Mouse (Mus musculus): ENCODE measurements around the gene Unc5a. TPM values are rescaled to one million over a fixed set of nuclear protein-coding genes. Genes with fewer than 3 reads are reported as not detected.

The Unc5a gene
- total RNA-seq, 2 experiments from 2014 or later, result 146 to 148 TPM

DNA sequence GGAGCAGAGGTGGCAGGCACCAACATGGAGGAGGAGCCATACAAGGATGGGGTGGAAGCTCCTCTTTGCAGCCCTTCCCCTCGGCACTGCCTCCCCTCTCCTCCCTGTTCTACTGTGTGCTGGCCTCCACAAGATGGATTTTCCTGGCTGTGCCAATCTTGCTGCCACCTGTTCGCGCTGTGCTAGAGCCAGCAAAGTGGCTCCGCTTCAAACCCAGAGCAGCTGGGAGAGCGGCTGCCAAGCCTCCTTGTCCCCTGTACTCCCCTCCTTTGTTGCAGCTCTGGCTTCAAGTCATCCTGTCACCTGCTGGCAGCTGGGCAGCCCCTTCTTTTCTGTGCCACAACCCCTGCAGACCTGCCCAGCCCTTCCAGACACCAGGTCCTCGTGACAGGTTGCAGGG is 13.0 kb upstream of the Unc5a start:
- DNase-seq (ENCODE audit: low spot score in 2 of 2), result peak; percentile 77 to 85
- H3K4me3 ChIP-seq, result no peak overlapping the region
- no peak for TF ChIP-seq CTCF (conservative IDR thresholded peaks at IDR 0.05)
- H3K27ac ChIP-seq, result peak overlapping the region; percentile 85

DNA sequence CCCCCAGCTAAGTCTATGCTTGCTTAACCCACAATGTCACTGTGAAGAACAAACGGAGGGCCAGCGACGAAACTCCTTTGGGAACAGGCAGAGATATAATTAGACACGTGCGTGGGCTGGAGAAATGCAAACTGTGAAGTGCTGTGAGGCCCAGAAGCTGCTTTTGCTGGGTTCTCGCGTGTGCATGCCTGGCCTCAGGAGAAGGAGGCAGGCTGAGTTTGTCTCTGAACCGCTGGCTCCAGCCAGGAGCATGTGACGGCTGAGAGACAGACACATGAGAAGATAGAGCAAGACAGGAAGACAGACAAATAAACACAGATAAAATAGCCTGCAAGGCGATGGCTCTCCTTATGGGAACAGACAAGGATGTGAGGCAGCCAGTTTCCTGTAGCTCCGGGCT is 11.3 kb upstream of the Unc5a start:
- peak in 1 of 2 experiments; percentile 50 for DNase-seq (ENCODE audit: low spot score in 2 of 2)
- peak overlapping the region; percentile 85 for H3K27ac ChIP-seq

DNA sequence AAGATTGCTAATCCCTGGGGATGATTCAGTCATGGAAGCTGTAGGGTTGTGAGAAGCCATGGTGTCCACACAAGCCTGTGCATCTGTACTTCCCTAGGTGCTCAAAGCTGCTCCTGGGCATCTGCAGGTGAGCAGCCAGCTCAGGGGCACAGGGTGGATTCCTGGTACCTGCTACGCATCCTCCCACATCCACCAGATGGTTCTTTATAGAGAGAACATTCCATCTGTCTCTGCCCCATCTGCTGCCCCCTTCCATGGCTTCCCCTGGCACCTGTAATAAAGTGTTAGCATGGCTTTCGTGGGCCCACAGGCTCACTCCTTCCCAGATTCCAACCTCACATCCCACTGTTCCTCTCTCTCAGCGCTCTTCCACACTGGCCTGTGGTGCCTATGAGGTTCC is 10.7 kb upstream of the Unc5a start:
- no peak for TF ChIP-seq CTCF (conservative IDR thresholded peaks at IDR 0.05)
- no peak overlapping the region for H3K4me3 ChIP-seq
- peak overlapping the region; percentile 85 for H3K27ac ChIP-seq
- no peak for DNase-seq (ENCODE audit: low spot score in 2 of 2)

More for the DNA sequence above, 11.3 kb upstream of the Unc5a start:
- TF ChIP-seq CTCF (conservative IDR thresholded peaks at IDR 0.05), result no peak
- no peak overlapping the region for H3K4me3 ChIP-seq

DNA sequence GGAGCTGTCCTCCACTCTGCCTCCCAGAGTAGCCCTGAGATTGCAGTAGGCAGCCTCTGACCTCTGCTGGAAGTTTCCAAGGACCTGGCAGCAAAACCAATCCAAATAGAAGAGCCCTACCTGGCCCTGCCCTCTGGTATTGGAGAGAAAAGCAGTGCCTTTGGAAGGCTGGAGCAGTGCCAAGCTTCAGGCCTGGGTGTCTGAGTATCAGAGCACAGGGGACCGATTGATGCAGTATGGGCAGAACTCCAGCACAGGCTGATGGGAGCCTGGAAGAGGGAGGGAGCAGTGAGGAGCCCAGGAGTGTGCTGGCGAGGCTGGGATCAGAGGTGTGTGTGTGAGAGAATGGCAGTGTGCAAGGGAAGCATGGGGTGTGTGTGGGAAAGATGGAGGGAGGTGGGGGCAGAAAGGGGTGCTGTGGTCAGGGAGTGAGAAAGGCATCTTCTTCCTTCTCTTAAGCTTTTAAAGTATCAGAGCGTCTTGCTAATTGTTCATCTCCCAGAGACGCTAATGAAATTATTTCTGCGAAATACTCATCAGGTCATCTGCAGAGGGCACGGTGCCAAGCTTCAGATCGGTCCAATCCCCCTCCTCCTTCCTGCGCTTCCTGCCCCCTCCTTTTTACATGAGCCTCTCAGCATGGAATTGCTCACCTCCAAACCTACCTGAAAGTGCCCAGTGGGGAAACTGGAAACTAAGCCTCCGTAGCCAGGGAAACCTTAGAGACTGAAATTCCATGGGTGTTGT is 4.6 kb upstream of the Unc5a start:
- Histone ChIP-seq H3K27ac (peak overlapping the region; percentile 28; the same call in 1 of the 2 replicates), H3K4me3 (no peak overlapping the region)
- no peak for DNase-seq (ENCODE audit: low spot score in 2 of 2)
- TF ChIP-seq CTCF (conservative IDR thresholded peaks at IDR 0.05), result no peak

DNA sequence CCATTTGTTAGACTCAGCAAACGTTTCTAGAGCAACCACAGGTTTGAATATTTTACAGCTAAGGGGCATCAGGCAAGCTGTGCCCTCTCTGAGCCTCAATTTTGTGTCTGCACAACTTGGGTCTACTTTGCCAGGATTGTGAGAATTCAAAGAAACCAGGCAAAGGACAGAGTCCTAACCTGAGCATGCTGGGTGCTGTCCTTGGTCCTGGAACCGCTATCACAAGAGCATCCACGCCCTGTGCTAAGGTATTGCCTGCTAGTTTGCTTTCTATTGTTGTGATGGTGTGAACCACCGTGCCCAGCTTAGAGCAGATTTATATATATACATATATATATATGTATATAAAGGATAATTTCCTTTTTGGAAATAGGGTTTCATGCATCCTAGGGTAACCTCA is 3.9 kb upstream of the Unc5a start:
- Histone ChIP-seq H3K4me3 (no peak overlapping the region), H3K27ac (peak overlapping the region; percentile 98)
- no peak for DNase-seq (ENCODE audit: low spot score in 2 of 2)
- no peak for TF ChIP-seq CTCF (conservative IDR thresholded peaks at IDR 0.05)

DNA sequence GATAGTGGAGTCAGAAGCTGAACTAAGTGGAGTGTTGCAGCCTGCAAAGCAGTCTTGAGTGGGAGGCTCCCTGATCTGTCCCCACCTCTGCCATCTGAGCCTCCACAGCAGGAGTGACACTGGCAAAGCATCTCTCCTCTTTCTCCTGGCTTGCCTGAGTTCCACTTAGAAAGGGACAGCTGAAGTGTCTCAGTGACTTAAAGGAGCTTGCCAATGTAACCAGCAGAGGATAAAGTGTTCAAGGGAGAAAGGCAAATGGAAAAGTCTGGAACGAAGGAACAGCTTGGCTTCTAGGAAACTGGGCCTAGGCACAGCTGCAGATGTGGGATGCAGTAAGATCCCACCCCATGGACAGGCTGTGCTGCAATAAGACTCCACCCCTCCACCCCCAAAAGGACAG is 2.8 kb upstream of the Unc5a start:
- TF ChIP-seq CTCF (conservative IDR thresholded peaks at IDR 0.05), result no peak
- DNase-seq (ENCODE audit: low spot score in 2 of 2), result no peak
- Histone ChIP-seq H3K4me3 (no peak overlapping the region), H3K27ac (peak overlapping the region; percentile 98)

DNA sequence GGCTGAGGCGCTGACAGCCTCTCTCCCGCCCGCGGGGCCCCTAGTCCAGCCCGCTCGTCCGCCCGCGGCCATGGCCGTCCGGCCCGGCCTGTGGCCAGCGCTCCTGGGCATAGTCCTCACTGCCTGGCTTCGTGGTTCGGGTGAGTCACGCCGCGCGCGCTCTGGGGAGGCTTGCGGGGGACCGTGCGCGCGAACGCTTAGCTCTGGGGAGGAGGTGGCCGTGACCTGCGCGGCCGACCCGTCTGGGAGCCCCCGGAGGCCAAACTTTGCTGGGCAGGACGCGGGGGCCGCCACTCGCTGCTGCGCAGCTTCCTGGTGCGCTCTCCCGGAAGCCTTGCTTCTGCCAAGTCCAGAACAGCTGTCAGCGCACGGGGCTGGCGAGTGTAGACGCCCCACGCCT is 381 bp downstream of the Unc5a start:
- no peak for TF ChIP-seq CTCF (conservative IDR thresholded peaks at IDR 0.05)
- Histone ChIP-seq H3K27ac (peak overlapping the region; percentile 98), H3K4me3 (peak overlapping the region; percentile 85)
- peak in 1 of 2 experiments; percentile 60 for DNase-seq (ENCODE audit: low spot score in 2 of 2)

DNA sequence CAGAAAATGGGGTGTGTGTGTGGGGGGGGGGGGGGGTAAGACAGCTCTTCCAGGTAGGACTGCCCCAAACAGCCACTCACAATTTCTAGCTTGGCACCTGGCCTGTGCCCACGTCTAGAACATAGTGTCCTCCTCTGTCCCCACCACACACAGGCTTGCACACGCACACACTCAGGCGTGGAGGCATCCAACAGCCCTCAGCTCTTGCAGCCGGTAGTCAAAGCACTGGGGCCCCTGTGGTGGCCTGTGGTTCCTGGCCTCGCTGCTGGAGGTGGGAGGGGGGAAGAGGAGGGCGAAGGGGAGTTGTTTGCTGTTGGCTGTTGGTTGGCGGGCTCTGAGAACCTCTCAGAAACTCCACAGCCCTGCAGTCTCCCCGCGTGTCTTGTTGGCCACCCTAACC is 920 bp downstream of the Unc5a start:
- no peak for DNase-seq (ENCODE audit: low spot score in 2 of 2)
- Histone ChIP-seq H3K4me3 (peak overlapping the region; percentile 85), H3K27ac (peak overlapping the region; percentile 88)
- no peak for TF ChIP-seq CTCF (conservative IDR thresholded peaks at IDR 0.05)

DNA sequence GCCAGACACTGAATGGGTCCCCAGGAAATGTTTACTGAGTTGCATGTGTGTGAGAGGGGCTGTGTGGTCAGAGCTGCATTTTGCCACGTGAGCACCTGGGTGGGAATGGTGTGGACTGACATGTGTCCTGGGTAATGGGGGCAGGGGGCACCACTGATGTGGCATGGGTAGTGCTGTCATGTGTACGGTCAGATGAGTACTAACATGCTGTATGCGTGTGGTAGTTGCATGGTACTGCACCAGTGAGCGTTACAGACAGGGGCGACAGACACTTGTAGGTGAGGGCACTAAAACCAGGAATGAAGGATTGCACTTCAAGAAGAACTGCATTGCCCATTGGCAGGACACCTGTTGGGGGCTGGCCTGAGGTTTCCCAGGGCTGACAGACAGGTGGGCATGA is 2.0 kb downstream of the Unc5a start:
- Histone ChIP-seq H3K4me3 (peak overlapping the region; percentile 85), H3K27ac (peak overlapping the region; percentile 88)
- no peak for DNase-seq (ENCODE audit: low spot score in 2 of 2)
- peak; percentile 60 for TF ChIP-seq CTCF (conservative IDR thresholded peaks at IDR 0.05)

DNA sequence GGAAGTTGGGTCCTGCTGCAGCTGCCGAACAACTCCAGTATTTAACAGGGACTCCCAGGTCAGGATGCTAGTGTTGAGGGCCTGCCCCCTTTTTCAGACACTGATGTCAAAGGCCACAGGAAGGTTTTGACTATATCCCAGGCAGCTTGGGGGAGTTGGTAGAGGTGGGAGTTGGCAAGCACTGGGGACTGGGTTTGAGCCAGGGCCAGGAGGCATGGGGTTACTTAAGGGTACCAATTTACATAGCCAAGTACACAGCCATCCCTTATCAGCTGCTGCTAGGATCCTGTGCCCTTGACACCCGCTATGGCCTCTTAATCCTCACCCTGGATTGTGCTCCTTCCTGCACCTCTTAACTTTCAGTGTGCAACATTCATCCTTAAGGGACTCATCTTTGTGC is 5.5 kb downstream of the Unc5a start:
- no peak for DNase-seq (ENCODE audit: low spot score in 2 of 2)
- Histone ChIP-seq H3K4me3 (peak overlapping the region; percentile 57), H3K27ac (peak overlapping the region; percentile 77)
- no peak for TF ChIP-seq CTCF (conservative IDR thresholded peaks at IDR 0.05)

DNA sequence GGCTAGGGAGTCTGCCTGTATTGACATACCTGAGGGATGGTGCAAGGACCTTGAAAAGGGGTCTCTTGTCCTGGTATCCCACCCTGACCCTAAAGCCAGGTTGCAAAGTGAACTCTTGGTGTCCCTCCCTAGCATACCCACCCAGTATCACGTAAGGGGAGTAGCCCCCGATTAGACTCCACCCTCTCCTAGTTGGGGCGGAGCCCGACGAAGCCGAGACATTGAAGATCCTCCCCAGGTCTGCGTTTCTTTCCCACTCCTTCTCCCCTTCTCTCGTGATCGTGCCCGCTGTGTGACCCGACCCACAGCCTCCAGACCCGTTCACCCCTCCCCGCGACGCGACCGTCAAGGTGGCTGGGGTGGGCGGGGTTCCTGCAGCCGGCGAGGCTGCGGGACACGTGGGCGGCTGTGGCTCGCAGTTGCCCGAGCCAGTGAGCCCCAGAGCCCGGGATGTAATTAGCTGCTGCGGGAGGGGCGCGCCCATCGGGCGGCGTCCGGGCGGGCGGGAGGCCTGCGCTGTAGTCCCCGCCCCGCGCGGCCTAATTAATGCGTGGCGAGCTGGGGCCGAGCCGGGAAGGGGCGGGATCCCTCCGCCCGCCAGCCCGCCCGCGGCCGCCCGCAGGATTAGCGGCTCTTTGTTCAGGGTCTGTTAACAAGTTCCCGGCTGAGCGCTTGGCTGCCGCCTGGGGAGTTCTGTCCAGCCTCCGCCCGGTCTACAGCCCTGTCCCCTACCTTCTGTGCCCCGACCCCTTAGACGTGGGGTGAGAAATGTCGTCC is 6.7 kb downstream of the Unc5a start:
- TF ChIP-seq CTCF (conservative IDR thresholded peaks at IDR 0.05), result no peak
- Histone ChIP-seq H3K4me3 (peak overlapping the region; percentile 57), H3K27ac (peak overlapping the region; percentile 77)
- no peak for DNase-seq (ENCODE audit: low spot score in 2 of 2)

DNA sequence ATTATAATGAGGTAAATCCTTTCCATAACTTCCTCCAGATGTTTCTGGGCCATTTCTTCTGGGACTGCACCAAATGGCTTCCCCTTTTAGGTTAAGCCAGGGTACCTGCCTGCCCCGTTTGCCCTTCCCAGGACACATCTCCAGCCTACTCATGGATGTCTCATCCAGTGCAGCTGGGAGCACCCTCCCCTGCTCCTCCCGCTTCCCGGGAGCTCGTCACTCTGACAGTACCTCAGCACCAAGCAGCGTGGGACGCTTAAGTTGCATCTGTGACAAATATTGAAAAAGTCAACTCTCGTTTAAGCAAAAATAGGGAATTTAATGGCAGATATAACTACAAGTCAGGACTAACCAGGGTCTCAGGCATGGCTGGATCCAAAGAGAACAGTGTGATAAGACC is 8.1 kb downstream of the Unc5a start:
- no peak for TF ChIP-seq CTCF (conservative IDR thresholded peaks at IDR 0.05)
- no peak for DNase-seq (ENCODE audit: low spot score in 2 of 2)

DNA sequence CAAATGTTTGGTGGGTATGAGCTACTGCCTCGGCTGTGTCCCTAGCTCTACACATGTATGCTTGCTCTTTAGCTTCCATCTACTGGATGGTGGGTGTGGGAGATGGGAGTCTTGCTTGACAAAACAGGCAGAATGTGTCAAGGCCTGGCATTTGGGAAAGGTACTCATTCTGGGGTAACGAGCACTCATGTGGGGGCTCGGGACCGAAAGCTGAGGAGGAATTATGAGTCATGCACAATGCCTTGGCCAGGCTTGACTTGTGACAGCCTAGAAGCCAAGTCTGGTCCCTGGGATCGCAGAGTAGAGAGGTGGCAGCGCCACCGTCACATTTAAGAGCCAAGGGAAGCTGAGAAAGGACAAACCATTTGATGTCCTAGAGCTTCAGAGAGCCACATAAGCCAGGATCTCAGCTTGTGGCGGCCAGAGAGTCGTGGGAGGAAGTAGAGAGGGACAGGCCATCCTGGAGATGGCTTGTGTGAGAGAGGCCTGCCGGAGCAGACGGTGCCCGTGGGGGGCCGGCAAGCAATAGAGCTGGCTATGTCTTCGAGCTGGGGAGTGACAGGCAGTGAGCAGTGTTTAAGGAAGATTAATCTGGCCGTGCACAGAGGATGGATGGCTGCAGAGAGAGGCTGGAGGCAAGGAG is 10.0 kb downstream of the Unc5a start:
- Histone ChIP-seq H3K4me3 (peak overlapping the region; percentile 37), H3K27ac (peak overlapping the region; percentile 87)
- no peak for TF ChIP-seq CTCF (conservative IDR thresholded peaks at IDR 0.05)
- DNase-seq (ENCODE audit: low spot score in 2 of 2), result no peak

More for the DNA sequence above, 8.1 kb downstream of the Unc5a start:
- Histone ChIP-seq H3K27ac (peak overlapping the region; percentile 77; the same call in 1 of the 2 replicates), H3K4me3 (no peak overlapping the region)
